Mouse (Mus musculus): ENCODE data around the gene Kcnmb3. TPM values are rescaled to one million over a fixed set of nuclear protein-coding genes. Genes with fewer than 3 reads are reported as not detected.

Gene Kcnmb3
- total and polyA plus RNA-seq, 3 experiments, result not detected

GRCm38 (mm10) chr3:32486543-32486942, 5.5 kb downstream of the Kcnmb3 start:
- peak; percentile 53 for DNase-seq (ENCODE audit: low read depth, low spot score)
- Histone ChIP-seq H3K9ac (ENCODE audit: control insufficient read depth, low read depth, low read length, poor library complexity, severe bottlenecking) (no peak overlapping the region), H3K9me3 (replicated peaks; ENCODE audit: insufficient read depth, low read length) (no peaks in the 10 kb centered on the region), H3K27ac (ENCODE audit: control insufficient read depth, low read depth, low read length) (no peak overlapping the region), H3K4me1 (ENCODE audit: control insufficient read depth in 1 of 2, insufficient read depth in 2 of 2, low read length in 2 of 2) (peaks cover 0 to 2% of the 10 kb centered on the region in 2 experiments; a peak in 1 of 4 replicates), H3K36me3 (ENCODE audit: control insufficient read depth in 1 of 2, insufficient read depth in 2 of 2, low read length in 2 of 2) (no peaks in the 10 kb centered on the region), H3K4me3 (ENCODE audit: control insufficient read depth in 1 of 2, insufficient read depth in 1 of 2, low read depth in 2 of 2, low read length in 2 of 2) (no peak overlapping the region), H3K27me3 (ENCODE audit: control insufficient read depth in 1 of 2, insufficient read depth in 2 of 2, low read length in 2 of 2) (peaks cover 0 to 1% of the 10 kb centered on the region in 2 experiments; a peak in 1 of 4 replicates), H3K79me2 (ENCODE audit: control insufficient read depth, insufficient read depth, low read length, poor library complexity) (no peaks in the 10 kb centered on the region)
- no peak for TF ChIP-seq CHD2 (IDR thresholded peaks at IDR 0.05; ENCODE audit: low read length)

GRCm38 (mm10) chr3:32483035-32483434, 9.0 kb downstream of the Kcnmb3 start:
- no peaks in the 10 kb centered on the region for H3K79me2 ChIP-seq (ENCODE audit: control insufficient read depth, insufficient read depth, low read length, poor library complexity)
- no peak for TF ChIP-seq MAZ (IDR thresholded peaks at IDR 0.05; ENCODE audit: low read depth, low read length)
- peak; percentile 48 for TF ChIP-seq ZNF384 (IDR thresholded peaks at IDR 0.05; ENCODE audit: low read depth, low read length)
- no peak for TF ChIP-seq USF1 (IDR thresholded peaks at IDR 0.05; ENCODE audit: low read depth, low read length)
- no peak overlapping the region for H3K4me3 ChIP-seq (ENCODE audit: control insufficient read depth in 1 of 2, insufficient read depth in 1 of 2, low read depth in 2 of 2, low read length in 2 of 2)
- H3K27me3 ChIP-seq (ENCODE audit: control insufficient read depth in 1 of 2, insufficient read depth in 2 of 2, low read length in 2 of 2), result peaks cover 0 to 1% of the 10 kb centered on the region in 2 experiments; a peak in 1 of 4 replicates
- H3K36me3 ChIP-seq (ENCODE audit: control insufficient read depth in 1 of 2, insufficient read depth in 2 of 2, low read length in 2 of 2), result no peaks in the 10 kb centered on the region
- no peak overlapping the region for H3K27ac ChIP-seq (ENCODE audit: control insufficient read depth, low read depth, low read length)
- no peaks in the 10 kb centered on the region for H3K9me3 ChIP-seq (replicated peaks; ENCODE audit: insufficient read depth, low read length)
- DNase-seq (ENCODE audit: low read depth, low spot score), result no peak
- H3K9ac ChIP-seq (ENCODE audit: control insufficient read depth, low read depth, low read length, poor library complexity, severe bottlenecking), result no peak overlapping the region
- peaks cover 0 to 2% of the 10 kb centered on the region in 2 experiments; a peak in 1 of 4 replicates for H3K4me1 ChIP-seq (ENCODE audit: control insufficient read depth in 1 of 2, insufficient read depth in 2 of 2, low read length in 2 of 2)

GRCm38 (mm10) chr3:32479961-32480360, 12.1 kb downstream of the Kcnmb3 start:
- no peak overlapping the region for H3K27ac ChIP-seq (ENCODE audit: control insufficient read depth, low read depth, low read length)
- H3K36me3 ChIP-seq (ENCODE audit: control insufficient read depth in 1 of 2, insufficient read depth in 2 of 2, low read length in 2 of 2), result no peaks in the 10 kb centered on the region
- H3K4me1 ChIP-seq (ENCODE audit: control insufficient read depth in 1 of 2, insufficient read depth in 2 of 2, low read length in 2 of 2), result no peaks in the 10 kb centered on the region
- peaks cover 0 to 1% of the 10 kb centered on the region in 2 experiments; a peak in 1 of 4 replicates for H3K27me3 ChIP-seq (ENCODE audit: control insufficient read depth in 1 of 2, insufficient read depth in 2 of 2, low read length in 2 of 2)
- H3K9me3 ChIP-seq (replicated peaks; ENCODE audit: insufficient read depth, low read length), result no peaks in the 10 kb centered on the region
- no peak overlapping the region for H3K4me3 ChIP-seq (ENCODE audit: control insufficient read depth in 1 of 2, insufficient read depth in 1 of 2, low read depth in 2 of 2, low read length in 2 of 2)
- no peaks in the 10 kb centered on the region for H3K79me2 ChIP-seq (ENCODE audit: control insufficient read depth, insufficient read depth, low read length, poor library complexity)
- H3K9ac ChIP-seq (ENCODE audit: control insufficient read depth, low read depth, low read length, poor library complexity, severe bottlenecking), result no peak overlapping the region
- no peak for DNase-seq (ENCODE audit: low read depth, low spot score)
- TF ChIP-seq MEF2A (IDR thresholded peaks at IDR 0.05; ENCODE audit: extremely low read depth, insufficient replicate concordance, low read depth, low read length, poor library complexity, severe bottlenecking), result no peak
- no peak for TF ChIP-seq ZMIZ1 (IDR thresholded peaks at IDR 0.05; ENCODE audit: low read depth, low read length)
- no peak for TF ChIP-seq HCFC1 (IDR thresholded peaks at IDR 0.05; ENCODE audit: low read depth, low read length)
- TF ChIP-seq CHD2 (IDR thresholded peaks at IDR 0.05; ENCODE audit: low read length), result no peak
- no peak for TF ChIP-seq GABPA (IDR thresholded peaks at IDR 0.05; ENCODE audit: low read depth, low read length)
- no peak for TF ChIP-seq KAT2A (conservative IDR thresholded peaks at IDR 0.05; ENCODE audit: low read depth, low read length)
- no peak for TF ChIP-seq MYB (IDR thresholded peaks at IDR 0.05; ENCODE audit: low read depth, low read length)
- no peak for TF ChIP-seq ETS1 (IDR thresholded peaks at IDR 0.05; ENCODE audit: low read depth, low read length)
- no peak for TF ChIP-seq POLR2A (IDR thresholded peaks at IDR 0.05; ENCODE audit: control insufficient read depth in 1 of 2, insufficient read depth in 1 of 2, low read depth in 1 of 2, low read length in 2 of 2, poor library complexity in 1 of 2)
- TF ChIP-seq POLR2AphosphoS5 (IDR thresholded peaks at IDR 0.05; ENCODE audit: borderline replicate concordance, low read depth, low read length), result no peak
- TF ChIP-seq CTCF (IDR thresholded peaks at IDR 0.05 in 2 of 3, conservative IDR thresholded peaks at IDR 0.05 in 1 of 3; ENCODE audit: control insufficient read depth in 1 of 3, insufficient read depth in 1 of 3, low read depth in 2 of 3, low read length in 3 of 3, poor library complexity in 1 of 3, severe bottlenecking in 1 of 3), result no peak
- no peak for TF ChIP-seq ELF1 (IDR thresholded peaks at IDR 0.05; ENCODE audit: low read depth, low read length)
- no peak for TF ChIP-seq MAFK (IDR thresholded peaks at IDR 0.05; ENCODE audit: borderline replicate concordance, low read depth, low read length)
- TF ChIP-seq NRF1 (IDR thresholded peaks at IDR 0.05; ENCODE audit: insufficient read depth, low read depth, low read length, poor library complexity, severe bottlenecking), result no peak
- TF ChIP-seq EP300 (IDR thresholded peaks at IDR 0.05; ENCODE audit: low read depth in 1 of 2, low read length in 2 of 2), result no peak
- no peak for TF ChIP-seq RCOR1 (IDR thresholded peaks at IDR 0.05; ENCODE audit: low read depth, low read length)
- no peak for TF ChIP-seq MAZ (IDR thresholded peaks at IDR 0.05; ENCODE audit: low read depth, low read length)

All from MEL (cell line).